Mouse (Mus musculus): Measurements from ENCODE around the gene Rnase9.

DNA sequence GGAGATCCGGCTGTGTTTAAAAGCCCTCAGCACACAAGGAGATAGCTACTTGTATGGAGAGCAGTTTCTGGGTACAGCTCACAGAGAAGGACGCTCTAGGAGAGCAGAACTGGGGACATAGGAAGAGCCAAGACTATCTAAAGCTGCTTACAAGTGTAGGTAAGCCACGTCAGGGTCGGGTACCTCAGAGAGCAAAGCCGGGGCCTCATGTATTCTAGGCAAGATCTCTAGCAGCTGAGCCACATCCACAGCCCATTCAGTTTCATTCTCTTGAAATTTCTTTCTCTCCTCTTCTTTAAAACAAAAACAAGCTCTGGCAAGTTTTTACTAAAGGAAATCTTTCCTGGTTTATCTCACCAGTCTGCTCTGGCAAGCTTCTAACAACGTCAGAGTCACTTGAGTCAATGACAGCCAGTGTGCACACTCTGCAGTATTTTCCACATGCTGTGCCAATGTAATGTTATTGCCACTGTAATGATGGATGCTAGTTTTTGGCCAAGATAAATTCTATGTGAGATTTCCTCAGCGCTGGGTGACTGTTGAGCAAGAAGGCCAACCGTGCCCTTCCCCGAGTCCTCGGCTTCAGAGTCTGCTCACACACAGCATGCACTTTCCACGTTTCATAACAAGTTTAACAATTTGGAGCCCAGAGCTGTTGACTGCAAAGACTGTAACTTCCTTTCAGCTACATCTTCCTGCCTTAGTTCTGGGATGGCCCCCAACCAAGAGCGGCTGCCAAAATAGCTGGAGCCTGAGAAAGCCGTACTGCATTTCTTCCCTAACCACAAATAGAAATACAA lies 33.6 kb downstream of the Rnase9 start:
- TF ChIP-seq POLR2AphosphoS5 (IDR thresholded peaks at IDR 0.05; ENCODE audit: insufficient replicate concordance, low read depth, low read length) (no peak), CTCF (IDR thresholded peaks at IDR 0.05; ENCODE audit: low read depth, low read length) (no peak), TAL1 (conservative IDR thresholded peaks at IDR 0.05; ENCODE audit: low read depth, low read length) (no peak), GATA1 (IDR thresholded peaks at IDR 0.05; ENCODE audit: borderline replicate concordance, low read length) (no peak), GATA2 (IDR thresholded peaks at IDR 0.05; ENCODE audit: borderline replicate concordance, low read depth, low read length) (no peak)

Data from G1E (cell line).